Mouse (Mus musculus): ENCODE measurements around the gene Pdzk1. TPM values are rescaled to one million over a fixed set of nuclear protein-coding genes. Genes with fewer than 3 reads are reported as not detected.

Gene Pdzk1
- polyA plus RNA-seq, 1 experiment from 2014 or later, result not detected

- H3K9ac ChIP-seq (ENCODE audit: low read length), result no peak overlapping the region
- H3K9me3 ChIP-seq (ENCODE audit: control insufficient read depth, low read length), result no peaks in the 10 kb centered on the region
- 54% methylated on average over 11 of the region's 11 CpGs for WGBS
- no peaks in the 10 kb centered on the region for H3K27me3 ChIP-seq (ENCODE audit: control insufficient read depth, insufficient read depth, low read length)
- DNase-seq (ENCODE audit: low spot score) (no peak), ATAC-seq (ENCODE audit: insufficient number of reproducible peaks, low FRiP score, low TSS enrichment, low read depth) (no peak)
- no peaks in the 10 kb centered on the region for H3K4me1 ChIP-seq (ENCODE audit: control insufficient read depth, insufficient read depth, low read length)
- no peak overlapping the region for H3K4me3 ChIP-seq (ENCODE audit: low read depth, low read length)
- H3K36me3 ChIP-seq (ENCODE audit: control insufficient read depth, insufficient read depth, low read length), result no peaks in the 10 kb centered on the region
- H3K27ac ChIP-seq (replicated peaks; ENCODE audit: low read depth, low read length), result no peak overlapping the region
- H3K4me2 ChIP-seq (ENCODE audit: low read depth, severe bottlenecking), result no peak overlapping the region
These were observed 3.8 kb upstream of the Pdzk1 start for GRCm38 (mm10) chr3:96825261-96825660.

DNA sequence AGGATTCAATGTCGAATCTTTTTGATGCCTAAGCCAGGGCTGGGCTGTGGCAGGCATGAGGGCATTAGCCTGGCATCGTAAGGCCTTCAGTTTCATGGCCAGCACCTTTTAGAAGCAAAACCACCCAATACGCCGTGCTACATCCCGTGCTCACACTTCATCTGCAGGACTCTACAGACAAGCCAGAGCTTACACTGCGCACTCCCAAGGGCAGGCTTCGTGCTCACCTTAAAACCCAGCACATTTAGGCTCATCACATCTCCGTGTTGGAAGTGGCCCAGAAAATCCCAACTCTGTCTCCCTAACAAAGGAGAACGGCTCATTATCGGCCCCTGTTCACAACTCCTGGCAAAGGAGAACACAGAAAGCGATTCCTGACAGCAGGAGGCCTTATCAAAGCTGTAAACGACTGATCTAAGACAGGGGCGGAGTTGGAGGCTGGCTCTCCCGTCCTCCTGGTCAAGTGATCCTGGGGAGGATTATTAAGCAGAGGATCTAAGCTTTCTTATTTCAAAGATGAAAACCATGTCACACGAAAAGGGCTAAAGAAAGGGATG is 698 bp upstream of the Pdzk1 start:
- Histone ChIP-seq H3K4me3 (ENCODE audit: low read depth, low read length) (no peak overlapping the region), H3K9ac (ENCODE audit: low read length) (no peak overlapping the region), H3K9me3 (ENCODE audit: control insufficient read depth, low read length) (no peaks in the 10 kb centered on the region), H3K36me3 (ENCODE audit: control insufficient read depth, insufficient read depth, low read length) (no peaks in the 10 kb centered on the region), H3K27ac (replicated peaks; ENCODE audit: low read depth, low read length) (no peak overlapping the region), H3K27me3 (ENCODE audit: control insufficient read depth, insufficient read depth, low read length) (no peaks in the 10 kb centered on the region), H3K4me1 (ENCODE audit: control insufficient read depth, insufficient read depth, low read length) (no peaks in the 10 kb centered on the region), H3K4me2 (ENCODE audit: low read depth, severe bottlenecking) (no peak overlapping the region)
- 30% methylated on average over 15 of the region's 15 CpGs for WGBS
- ATAC-seq (ENCODE audit: insufficient number of reproducible peaks, low FRiP score, low TSS enrichment, low read depth), result no peak
- DNase-seq (ENCODE audit: low spot score), result no peak

DNA sequence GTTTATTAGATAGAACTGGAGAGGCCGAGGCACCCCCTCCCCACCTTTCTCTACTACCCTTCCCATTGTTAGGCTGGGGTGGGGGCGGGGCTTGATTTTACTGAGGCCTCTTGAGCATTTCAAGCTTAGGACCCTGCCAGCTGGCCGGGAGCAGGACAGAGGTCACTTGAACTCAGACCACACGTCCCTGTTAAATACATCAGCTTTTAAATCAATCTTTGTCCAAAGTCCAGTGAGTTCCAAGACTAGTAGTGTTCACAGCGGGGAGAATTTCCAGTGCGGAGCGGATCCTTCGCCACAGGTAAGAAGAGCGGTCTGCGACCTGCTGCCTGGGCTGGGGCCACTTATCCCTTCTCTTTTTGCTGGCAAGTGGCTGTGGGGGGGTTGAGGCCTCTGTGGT is 772 bp downstream of the Pdzk1 start:
- no peaks in the 10 kb centered on the region for H3K27me3 ChIP-seq (ENCODE audit: control insufficient read depth, insufficient read depth, low read length)
- 76% methylated on average over 10 of the region's 10 CpGs for WGBS
- no peaks in the 10 kb centered on the region for H3K36me3 ChIP-seq (ENCODE audit: control insufficient read depth, insufficient read depth, low read length)
- H3K4me1 ChIP-seq (ENCODE audit: control insufficient read depth, insufficient read depth, low read length), result no peaks in the 10 kb centered on the region
- ATAC-seq (ENCODE audit: insufficient number of reproducible peaks, low FRiP score, low TSS enrichment, low read depth) (no peak), DNase-seq (ENCODE audit: low spot score) (no peak)
- no peak overlapping the region for H3K27ac ChIP-seq (replicated peaks; ENCODE audit: low read depth, low read length)
- no peaks in the 10 kb centered on the region for H3K9me3 ChIP-seq (ENCODE audit: control insufficient read depth, low read length)
- H3K4me2 ChIP-seq (ENCODE audit: low read depth, severe bottlenecking), result no peak overlapping the region
- H3K9ac ChIP-seq (ENCODE audit: low read length), result no peak overlapping the region
- H3K4me3 ChIP-seq (ENCODE audit: low read depth, low read length), result no peak overlapping the region

GRCm38 (mm10) chr3:96832930-96833329 is 3.8 kb downstream of the Pdzk1 start:
- no peaks in the 10 kb centered on the region for H3K36me3 ChIP-seq (ENCODE audit: control insufficient read depth, insufficient read depth, low read length)
- H3K27ac ChIP-seq (replicated peaks; ENCODE audit: low read depth, low read length), result no peak overlapping the region
- no peaks in the 10 kb centered on the region for H3K27me3 ChIP-seq (ENCODE audit: control insufficient read depth, insufficient read depth, low read length)
- ATAC-seq (ENCODE audit: insufficient number of reproducible peaks, low FRiP score, low TSS enrichment, low read depth) (no peak), DNase-seq (ENCODE audit: low spot score) (no peak)
- no peak overlapping the region for H3K9ac ChIP-seq (ENCODE audit: low read length)
- H3K4me1 ChIP-seq (ENCODE audit: control insufficient read depth, insufficient read depth, low read length), result no peaks in the 10 kb centered on the region
- H3K9me3 ChIP-seq (ENCODE audit: control insufficient read depth, low read length), result no peaks in the 10 kb centered on the region
- no peak overlapping the region for H3K4me3 ChIP-seq (ENCODE audit: low read depth, low read length)
- WGBS, result 44% methylated on average over 5 of the region's 5 CpGs
- no peak overlapping the region for H3K4me2 ChIP-seq (ENCODE audit: low read depth, severe bottlenecking)

- 73% methylated on average over 7 of the region's 7 CpGs for WGBS
- Histone ChIP-seq H3K4me3 (ENCODE audit: low read depth, low read length) (no peak overlapping the region), H3K9me3 (ENCODE audit: control insufficient read depth, low read length) (no peaks in the 10 kb centered on the region), H3K9ac (ENCODE audit: low read length) (no peak overlapping the region), H3K27ac (replicated peaks; ENCODE audit: low read depth, low read length) (no peak overlapping the region), H3K4me1 (ENCODE audit: control insufficient read depth, insufficient read depth, low read length) (no peaks in the 10 kb centered on the region), H3K27me3 (ENCODE audit: control insufficient read depth, insufficient read depth, low read length) (no peaks in the 10 kb centered on the region), H3K4me2 (ENCODE audit: low read depth, severe bottlenecking) (no peak overlapping the region), H3K36me3 (ENCODE audit: control insufficient read depth, insufficient read depth, low read length) (no peaks in the 10 kb centered on the region)
- DNase-seq (ENCODE audit: low spot score) (no peak), ATAC-seq (ENCODE audit: insufficient number of reproducible peaks, low FRiP score, low TSS enrichment, low read depth) (no peak)
These were observed 5.7 kb downstream of the Pdzk1 start for GRCm38 (mm10) chr3:96834587-96835348.

GRCm38 (mm10) chr3:96836414-96836813 is 7.3 kb downstream of the Pdzk1 start:
- Histone ChIP-seq H3K9ac (ENCODE audit: low read length) (no peak overlapping the region), H3K4me2 (ENCODE audit: low read depth, severe bottlenecking) (no peak overlapping the region), H3K27ac (replicated peaks; ENCODE audit: low read depth, low read length) (no peak overlapping the region), H3K9me3 (ENCODE audit: control insufficient read depth, low read length) (no peaks in the 10 kb centered on the region), H3K36me3 (ENCODE audit: control insufficient read depth, insufficient read depth, low read length) (no peaks in the 10 kb centered on the region), H3K27me3 (ENCODE audit: control insufficient read depth, insufficient read depth, low read length) (no peaks in the 10 kb centered on the region), H3K4me1 (ENCODE audit: control insufficient read depth, insufficient read depth, low read length) (no peaks in the 10 kb centered on the region), H3K4me3 (ENCODE audit: low read depth, low read length) (no peak overlapping the region)
- no peak for ATAC-seq (ENCODE audit: insufficient number of reproducible peaks, low FRiP score, low TSS enrichment, low read depth)
- no peak for DNase-seq (ENCODE audit: low spot score)
- WGBS, result 80% methylated on average over 2 of the region's 2 CpGs

DNA sequence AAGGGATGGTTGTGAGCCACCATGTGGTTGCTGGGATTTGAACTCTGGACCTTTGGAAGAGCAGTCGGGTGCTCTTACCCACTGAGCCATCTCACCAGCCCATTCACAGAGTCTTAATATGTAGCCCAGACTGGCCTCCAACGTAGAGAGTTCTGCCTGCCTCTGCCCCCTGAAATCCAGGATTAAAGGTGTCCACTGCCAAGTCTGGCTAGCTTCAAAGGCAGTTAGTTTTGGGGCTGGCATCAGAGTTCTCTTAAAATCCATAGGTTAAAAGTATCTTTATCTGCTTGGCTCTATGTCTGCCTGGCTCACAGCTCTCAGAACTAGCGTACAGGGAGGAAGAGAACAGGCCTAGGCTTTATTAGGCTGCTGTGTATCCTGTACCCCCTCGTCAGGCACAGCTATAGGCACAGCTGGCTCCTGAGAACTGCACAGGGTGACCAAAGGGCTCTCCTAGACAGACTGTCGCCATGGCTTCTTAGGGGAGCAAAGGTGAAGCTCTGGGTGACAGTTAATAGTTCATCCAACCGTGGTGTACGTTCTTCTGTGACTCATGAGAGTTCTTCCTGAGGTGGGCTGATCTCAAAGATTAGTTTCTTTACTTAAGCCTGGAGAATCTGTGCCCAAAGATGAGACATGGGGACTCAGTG is 10.0 kb downstream of the Pdzk1 start:
- no peaks in the 10 kb centered on the region for H3K9me3 ChIP-seq (ENCODE audit: control insufficient read depth, low read length)
- no peak overlapping the region for H3K9ac ChIP-seq (ENCODE audit: low read length)
- H3K4me3 ChIP-seq (ENCODE audit: low read depth, low read length), result no peak overlapping the region
- WGBS, result 76% methylated on average over 7 of the region's 7 CpGs
- no peak overlapping the region for H3K27ac ChIP-seq (replicated peaks; ENCODE audit: low read depth, low read length)
- ATAC-seq (ENCODE audit: insufficient number of reproducible peaks, low FRiP score, low TSS enrichment, low read depth) (no peak), DNase-seq (ENCODE audit: low spot score) (no peak)
- H3K27me3 ChIP-seq (ENCODE audit: control insufficient read depth, insufficient read depth, low read length), result no peaks in the 10 kb centered on the region
- no peaks in the 10 kb centered on the region for H3K36me3 ChIP-seq (ENCODE audit: control insufficient read depth, insufficient read depth, low read length)
- H3K4me1 ChIP-seq (ENCODE audit: control insufficient read depth, insufficient read depth, low read length), result no peaks in the 10 kb centered on the region
- H3K4me2 ChIP-seq (ENCODE audit: low read depth, severe bottlenecking), result no peak overlapping the region

DNA sequence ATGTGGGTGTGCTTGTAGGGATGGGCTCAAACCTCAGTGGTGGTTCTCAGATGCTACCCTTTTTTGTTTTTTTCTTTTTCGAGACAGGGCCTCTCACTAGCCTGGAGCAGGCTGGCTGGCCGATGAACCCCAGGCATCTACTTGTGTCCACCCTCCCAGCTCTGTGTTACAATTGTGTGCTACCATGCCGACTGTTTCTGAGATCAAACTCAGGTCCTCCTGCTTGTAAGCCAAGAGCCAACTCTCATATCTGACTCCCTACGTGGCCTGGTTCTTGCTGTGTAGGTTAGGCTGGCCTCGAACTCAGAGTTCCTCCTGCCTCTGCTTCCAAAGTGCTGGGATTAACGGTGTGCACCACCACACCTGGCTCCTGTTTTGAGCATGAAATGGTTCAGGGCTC is 16.1 kb downstream of the Pdzk1 start:
- Histone ChIP-seq H3K36me3 (ENCODE audit: control insufficient read depth, insufficient read depth, low read length) (no peaks in the 10 kb centered on the region), H3K27ac (replicated peaks; ENCODE audit: low read depth, low read length) (no peak overlapping the region), H3K4me1 (ENCODE audit: control insufficient read depth, insufficient read depth, low read length) (0 out of 2 replicates have a peak, but pooled peaks cover 3% of the 10 kb centered on the region), H3K4me2 (ENCODE audit: low read depth, severe bottlenecking) (no peak overlapping the region), H3K9me3 (ENCODE audit: control insufficient read depth, low read length) (no peaks in the 10 kb centered on the region), H3K27me3 (ENCODE audit: control insufficient read depth, insufficient read depth, low read length) (no peaks in the 10 kb centered on the region), H3K4me3 (ENCODE audit: low read depth, low read length) (no peak overlapping the region), H3K9ac (ENCODE audit: low read length) (no peak overlapping the region)
- no peak for DNase-seq (ENCODE audit: low spot score)
- ATAC-seq (ENCODE audit: insufficient number of reproducible peaks, low FRiP score, low TSS enrichment, low read depth), result no peak
- 95% methylated on average over 6 of the region's 6 CpGs for WGBS

Data from limb, embryonic 11.5 days (tissue).